Mouse (Mus musculus) kidney, adult 8-10 months (tissue): Measurements from ENCODE around the gene Ccdc57.

Experiments used
- DNase-seq, 2 experiments: peaks; one replicate each; pipeline ENCODE4 v3.0.0; 2022

The Ccdc57 gene

DNA sequence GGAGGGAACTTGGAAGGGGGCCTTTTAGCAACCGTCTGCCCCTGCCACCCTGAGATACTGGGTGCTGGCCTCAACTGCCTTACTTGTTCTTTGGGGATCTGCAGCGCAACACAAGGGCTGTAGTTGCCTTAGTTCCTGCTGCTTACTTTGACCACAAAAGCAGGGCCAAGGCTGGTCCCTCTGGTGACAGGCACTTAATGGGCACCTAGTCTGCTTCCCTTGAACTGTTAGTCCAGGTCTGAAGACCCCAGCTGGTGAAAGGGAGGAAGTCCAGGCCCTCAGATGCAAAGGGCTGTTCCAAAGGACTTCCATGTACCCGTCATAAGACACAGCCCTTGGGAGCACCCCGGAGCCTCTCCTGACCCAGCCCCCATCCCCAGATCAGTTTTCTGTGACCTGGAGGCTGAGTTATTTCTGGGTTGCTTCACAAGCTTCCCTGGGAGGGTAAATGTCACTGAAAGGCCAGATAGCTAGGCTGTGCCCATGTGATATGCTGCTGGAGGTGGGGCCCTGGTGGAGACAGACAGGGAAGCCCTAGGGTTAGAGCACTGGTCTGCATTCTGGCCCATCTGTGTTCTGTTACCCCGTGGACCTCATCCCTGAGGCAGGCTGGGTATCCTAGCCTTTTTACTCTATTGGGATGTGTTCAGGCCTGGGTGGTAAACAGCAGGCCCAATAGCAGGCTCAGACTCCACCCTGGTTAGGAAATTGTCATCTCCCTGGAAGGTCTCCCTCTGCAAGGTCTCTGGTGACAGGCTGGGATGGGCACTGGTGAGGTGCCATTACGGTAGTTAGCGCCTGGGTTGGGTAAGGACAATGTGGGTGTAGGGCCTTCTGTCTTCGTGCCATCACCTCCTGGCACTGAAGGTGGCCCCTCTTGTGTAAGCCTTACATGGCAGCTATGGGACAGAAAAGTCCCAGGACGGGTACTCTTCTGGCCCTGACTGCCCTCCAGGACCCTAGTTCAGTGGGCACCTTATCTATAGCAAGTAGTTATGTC lies 19.4 kb upstream of the Ccdc57 start:
- no peak for DNase-seq

DNA sequence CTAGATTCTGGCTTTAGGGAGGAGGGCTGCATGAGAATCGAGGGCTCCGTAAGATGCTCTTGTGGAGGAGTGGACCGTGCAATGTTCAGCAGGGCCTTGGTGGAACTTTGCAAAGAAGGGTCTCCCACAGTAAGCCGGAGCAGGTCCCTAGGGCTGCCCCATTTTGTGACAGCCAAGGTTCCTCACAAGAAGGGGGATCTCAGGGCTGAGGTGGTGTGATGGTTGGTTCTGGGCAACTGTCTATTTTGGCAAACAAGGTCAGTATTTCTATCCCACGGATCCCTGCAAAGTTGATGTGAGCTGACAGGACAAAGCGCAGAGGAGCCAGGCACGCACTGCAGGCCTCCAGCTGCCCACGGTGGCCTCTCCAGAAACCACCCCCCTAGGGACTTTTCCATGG lies 18.6 kb upstream of the Ccdc57 start:
- DNase-seq, result no peak

DNA sequence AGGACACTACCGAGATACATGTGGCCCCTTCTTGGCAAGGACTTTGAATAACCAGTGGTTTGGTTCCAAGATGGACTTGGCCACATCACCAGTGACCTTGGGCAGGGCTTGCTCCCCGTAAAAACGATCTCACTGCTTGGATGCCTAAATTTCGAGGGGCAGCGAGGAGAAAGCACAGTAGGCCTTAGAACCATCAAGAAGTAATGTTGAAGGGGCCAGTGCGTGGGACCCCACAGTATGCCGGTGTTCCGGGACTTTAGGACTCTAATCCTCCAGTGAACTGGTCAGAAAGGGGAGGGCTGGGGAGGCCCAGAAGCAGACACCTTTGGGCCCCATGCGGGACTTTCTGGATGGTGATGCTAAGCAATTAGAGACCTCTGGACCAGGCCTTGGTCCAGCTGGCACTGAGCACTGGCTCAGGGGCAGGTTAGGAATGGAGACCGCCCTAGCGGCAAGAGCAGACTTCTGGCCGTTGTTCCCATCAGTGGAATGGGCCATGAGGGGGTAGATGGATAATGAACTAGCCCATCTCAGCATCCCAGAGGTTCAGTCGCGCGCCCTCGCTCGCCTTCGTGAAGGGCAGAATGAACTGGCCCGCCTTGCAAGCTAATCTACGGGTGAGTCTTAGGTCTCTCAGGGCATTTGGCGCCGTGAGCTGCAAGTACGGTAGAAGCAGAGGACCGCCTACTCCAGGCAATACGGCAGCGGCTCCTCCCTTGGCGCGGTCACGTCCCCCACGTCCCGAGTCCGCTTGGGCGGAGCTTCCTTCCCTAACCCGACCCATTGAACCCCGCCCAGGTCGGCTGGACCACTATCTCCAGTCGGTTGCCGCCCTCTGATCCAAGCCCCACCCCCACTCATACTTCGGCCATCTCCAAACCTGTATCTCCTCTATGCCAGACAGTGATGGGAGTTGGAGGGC lies 17.9 kb upstream of the Ccdc57 start:
- peak; percentile 86 for DNase-seq

DNA sequence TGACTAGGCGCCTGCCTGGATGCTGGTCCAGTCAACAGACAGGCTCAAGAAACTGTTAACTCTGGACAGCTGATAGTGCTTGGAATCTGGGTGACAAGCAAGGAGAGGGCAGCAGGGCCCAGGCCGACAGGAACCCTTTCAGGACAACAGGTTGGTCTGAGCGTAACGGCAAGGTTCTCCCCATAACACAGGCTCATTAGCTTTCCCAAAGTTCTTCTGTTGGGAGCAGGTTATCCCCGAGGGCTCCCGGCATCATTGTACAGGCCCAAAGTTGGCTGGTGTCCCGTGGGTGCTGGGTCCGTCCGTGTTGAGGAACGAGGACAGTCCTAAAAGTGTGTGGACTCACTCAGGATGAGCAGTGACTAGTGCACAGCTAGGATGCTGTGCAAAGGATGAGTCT lies 17.2 kb upstream of the Ccdc57 start:
- no peak for DNase-seq

DNA sequence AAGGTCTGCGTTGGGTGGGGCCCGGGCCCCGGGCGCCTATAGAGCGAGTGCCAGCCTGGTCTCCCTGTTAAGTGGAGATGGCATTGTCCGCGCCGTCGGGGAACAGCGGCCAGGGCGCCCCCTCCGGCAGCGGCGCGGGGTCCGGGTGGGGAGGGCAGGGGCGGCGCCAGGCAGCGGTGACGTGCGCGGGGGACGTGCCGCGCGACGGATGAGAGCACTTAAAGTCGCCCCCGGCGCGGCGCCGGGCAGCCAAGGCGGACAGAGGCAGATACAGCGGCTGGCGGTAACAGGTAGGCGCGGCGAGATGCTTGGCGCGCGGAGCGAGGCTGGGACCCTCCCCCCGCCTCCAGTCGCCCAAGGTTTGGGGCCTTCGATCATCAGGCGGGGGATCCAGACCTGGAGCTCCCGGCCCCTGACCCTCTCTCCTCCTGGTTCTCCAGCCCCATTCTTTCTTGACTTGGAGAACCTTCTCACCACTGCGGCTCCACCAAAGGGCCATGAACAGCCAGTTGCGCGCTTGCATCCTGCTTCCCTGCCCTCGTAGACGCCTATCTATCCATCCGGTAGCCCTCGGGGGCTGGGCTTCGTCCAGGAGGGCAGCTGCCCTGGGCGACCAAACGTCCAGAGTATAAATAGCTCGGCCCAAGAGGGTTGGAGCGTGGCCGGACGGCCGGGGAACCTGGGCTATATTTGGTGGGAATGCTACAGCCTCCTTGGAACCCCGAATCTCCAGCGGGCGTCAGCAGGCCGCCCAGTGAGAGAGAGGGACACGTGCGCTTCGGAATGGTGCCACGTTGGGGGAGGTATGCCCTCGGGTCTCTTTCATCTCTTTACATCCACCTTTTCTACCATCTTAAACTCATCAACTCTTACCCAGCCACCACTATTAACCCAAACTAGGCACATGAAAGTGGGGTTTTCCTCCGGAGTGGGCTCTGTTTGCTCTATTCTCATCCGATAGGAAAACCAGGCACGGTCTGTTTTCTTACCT lies 16.5 kb upstream of the Ccdc57 start:
- no peak for DNase-seq

DNA sequence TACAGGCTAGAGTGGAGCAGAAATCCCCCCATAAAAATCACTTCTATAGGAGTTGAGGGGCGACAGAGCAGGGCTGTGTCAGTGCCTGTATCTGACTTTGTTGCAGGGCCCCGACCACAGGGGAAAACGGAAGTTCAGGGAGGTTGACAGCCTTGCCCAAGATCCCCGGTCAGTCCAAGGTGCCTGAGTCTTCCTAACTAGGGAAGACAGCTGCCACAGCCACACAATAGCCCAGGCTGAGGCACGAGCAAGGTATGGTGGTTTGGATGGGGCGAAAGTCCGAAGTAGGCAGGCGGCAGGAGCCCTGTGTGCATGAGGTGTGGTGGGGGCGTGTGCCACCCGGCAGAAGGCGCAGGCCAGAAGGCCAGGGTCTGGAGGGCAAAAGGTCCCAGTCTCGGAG lies 15.7 kb upstream of the Ccdc57 start, which contains the start of gene Slc16a3:
Gene Slc16a3, plus strand, starts transcription at position 153 of the 400 bp plus-strand sequence.
- DNase-seq, result no peak

DNA sequence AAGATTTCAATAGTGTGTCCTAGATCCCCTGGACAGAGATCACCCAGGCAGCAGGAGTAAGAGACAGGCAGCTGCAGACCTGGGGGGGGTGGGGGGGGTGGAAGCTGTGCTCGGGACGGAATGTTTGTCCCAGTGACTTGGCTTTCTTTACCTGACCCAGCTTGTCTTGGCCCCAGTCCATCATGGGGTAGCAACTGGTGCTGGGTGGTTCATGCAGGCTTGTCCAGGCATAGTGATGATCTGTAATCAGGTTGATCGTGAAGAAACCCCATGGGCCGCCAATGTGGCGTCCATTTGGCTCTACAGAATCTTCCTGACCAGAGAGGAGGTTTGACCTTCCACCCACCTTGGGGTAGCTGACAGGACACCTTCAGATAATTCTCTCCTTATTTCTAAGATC lies 13.3 kb upstream of the Ccdc57 start:
- no peak for DNase-seq

DNA sequence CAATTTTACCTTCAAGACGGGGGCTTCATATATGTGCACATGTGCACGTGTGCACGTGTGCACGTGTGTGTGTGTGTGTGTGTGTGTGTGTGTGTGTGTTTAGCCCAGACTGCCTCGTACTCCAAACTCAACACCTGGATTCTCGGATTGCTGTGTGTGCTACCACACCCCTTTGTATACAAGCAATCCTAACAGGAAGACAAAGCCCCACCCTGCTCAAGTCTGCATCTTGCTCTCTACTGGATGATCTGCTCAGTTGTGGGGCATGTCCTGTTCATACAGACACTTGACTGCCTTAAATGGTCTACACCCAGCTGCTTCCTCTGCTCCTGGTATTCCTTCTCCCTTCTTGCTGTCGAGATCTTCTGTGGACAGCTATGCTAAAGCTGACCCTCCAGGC lies 12.6 kb upstream of the Ccdc57 start:
- no peak for DNase-seq

DNA sequence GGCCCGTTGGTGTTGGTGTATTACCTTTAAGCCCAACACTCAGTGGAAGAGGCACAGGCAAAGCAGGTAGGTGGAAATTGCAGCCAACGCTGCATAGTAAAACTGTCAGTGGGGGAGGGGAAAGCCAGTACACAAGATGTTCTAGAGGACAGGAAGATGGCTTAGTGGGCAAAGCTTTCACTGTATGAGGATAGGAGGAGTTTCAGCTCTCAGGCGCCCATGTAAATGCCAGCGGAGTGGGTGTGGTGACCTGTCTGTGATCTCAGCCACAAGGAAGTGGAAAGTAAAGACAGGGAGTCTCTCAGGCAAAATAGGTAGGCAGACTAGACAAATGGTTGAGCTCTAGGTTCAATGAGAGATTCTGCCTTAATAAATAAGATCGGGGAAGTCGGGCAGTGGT lies 8.3 kb upstream of the Ccdc57 start:
- DNase-seq, result no peak

DNA sequence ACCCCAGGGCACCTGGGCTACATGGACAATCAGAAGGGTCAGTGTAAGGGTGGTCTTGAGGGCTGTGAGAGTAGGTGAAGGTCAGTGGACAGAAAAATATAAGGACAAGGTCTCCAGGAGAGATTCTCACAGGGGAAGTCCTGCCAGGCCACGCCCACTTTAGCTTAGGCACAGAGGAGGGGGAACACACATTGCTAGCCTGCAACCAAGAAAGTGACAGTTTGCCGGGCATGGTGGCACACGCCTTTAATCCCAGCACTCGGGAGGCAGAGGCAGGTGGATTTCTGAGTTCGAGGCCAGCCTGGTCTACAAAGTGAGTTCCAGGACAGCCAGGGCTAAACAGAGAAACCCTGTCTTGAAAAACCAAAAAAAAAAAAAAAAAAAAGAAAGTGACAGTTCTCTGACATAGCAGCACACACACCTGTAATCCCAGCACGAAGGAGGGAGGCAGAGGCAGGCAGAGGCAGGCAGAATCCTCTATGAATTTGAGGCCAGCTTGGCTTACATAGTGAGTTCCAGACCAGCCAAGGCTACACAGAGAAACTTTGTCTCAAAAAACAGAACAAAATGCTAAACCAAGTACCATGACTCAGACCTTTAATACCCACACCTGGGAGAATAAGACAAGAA lies 7.2 kb upstream of the Ccdc57 start:
- no peak for DNase-seq

DNA sequence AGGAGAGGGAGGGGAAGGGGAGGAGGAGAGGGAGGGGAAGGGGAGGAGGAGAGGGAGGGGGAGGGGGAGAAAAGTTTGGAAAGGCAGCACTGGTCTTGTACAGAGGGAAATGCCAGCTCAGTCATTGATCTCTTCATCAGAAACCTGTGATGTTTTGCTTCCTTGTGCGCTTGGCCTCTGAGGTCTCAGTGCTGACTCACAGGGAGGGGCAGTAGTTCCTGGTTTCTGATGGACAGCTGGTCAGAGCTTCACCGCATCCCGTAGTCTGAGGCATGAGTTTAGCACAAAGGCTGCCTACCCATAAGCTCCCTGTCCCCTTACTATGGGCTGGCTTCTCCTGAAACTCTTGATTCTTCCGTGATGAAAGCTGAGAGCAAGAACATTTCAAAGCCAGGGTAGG lies 6.1 kb upstream of the Ccdc57 start:
- DNase-seq, result no peak

DNA sequence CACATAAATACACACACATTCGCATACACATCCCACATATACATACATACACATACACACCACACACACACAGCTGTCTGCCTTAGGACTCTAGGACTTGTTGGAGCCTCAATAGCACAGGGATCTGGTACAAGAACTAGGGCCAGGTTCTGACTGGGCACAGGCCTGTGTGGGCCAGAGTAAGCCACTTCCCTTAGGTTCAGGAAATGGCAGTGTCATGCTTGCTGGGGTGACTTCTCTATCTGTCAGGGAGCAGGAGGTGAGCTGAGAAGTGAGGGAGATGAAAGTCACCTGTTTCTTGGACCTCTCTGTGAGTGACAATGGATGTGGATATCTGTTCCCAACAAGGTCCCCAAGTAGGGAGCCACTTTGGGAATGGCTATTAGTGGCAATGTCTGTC lies 5.3 kb upstream of the Ccdc57 start:
- DNase-seq, result no peak

DNA sequence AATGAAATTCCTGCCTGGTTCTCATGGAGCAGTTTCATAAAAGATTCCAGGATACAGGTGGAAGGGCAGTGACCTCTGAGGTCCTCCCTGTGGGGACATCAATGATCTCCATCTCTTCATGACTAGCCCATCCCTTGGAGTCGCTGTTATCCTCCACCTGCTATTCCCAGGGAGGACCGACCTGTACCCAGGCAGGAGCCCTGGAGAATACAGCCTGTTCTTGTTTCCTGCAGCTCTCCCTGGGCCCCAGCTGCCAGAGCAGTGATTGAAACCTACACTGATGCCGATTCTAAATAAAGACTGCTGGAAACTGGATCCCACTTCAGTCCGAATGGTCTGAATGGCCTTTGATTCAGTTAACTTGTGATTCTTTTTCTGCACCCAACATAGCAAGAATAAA lies 1.2 kb downstream of the Ccdc57 start:
- no peak for DNase-seq

DNA sequence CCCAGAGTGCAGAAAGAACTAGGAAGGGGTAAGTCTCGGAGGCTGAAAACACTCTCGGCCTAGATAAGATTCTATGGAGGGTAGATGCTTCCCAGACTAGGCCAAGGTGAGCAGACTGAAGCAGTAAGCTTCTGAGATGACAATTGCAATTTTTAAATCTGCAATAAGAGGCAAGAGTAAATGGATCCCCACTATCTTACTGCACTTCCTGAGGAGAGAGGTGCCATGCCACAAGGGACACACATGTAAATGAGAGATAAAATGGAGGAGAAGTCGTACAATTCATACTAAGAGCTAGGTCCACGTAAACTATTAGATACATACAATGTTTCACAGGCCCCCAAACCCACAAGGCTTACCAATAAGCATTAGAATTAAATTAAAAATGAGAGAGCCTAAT lies 4.2 kb downstream of the Ccdc57 start:
- DNase-seq, result no peak

DNA sequence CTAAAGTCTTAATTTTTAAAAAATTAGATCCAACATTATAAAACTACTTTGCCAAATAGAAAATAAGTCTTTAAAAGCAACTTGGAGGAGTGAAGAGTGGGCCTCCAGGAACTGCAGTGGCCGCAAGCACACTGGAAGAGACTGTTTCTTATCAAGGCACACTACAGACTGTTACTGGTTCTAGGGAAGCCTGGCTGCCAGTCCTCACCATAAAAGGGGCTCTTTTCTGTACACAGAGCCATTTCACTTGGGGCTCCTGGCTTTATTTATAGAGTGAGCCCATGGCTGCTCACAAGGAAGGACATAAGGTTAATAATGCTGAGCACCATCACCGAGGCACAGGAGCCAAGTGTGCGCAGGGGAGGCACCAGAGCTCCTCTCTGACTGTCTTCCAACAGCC lies 10.1 kb downstream of the Ccdc57 start:
- DNase-seq, result no peak

DNA sequence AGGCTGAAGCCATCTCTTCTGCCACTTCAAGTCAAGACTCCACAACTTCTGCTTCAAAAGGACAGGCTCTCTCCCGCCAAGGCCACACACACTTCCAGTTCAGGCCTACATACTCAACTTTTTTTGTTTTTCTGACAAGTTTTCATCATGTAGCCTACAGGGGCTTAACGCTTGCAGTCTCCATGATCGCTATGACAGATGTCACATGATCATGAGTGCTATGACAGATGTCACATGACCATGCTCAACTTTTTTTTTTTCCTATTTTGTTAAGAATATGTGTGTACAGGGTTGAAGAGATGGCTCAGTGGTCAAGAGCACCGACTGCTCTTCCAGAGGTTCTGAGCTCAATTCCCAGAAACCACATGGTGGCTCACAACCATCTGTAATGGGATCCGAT lies 14.9 kb downstream of the Ccdc57 start:
- DNase-seq, result no peak

DNA sequence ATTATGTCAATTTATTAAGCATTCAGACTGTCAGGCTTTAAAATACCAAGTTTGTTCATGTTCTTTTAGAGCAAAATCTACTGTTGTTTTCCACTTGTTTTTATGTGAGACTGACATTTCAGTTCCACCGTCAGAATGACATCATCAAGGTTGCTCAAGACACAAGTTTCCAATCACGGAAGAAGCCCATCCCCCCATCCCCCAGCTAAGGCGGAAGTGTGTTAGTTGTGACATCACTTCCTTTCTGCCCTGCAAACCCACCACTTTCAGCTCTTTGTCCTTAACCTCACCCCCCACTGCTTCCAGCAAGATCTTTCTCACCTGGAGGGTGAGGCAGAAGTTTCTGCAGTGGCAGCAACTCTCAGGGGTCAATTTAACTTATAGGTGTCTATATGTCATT lies 16.2 kb downstream of the Ccdc57 start:
- DNase-seq, result no peak

DNA sequence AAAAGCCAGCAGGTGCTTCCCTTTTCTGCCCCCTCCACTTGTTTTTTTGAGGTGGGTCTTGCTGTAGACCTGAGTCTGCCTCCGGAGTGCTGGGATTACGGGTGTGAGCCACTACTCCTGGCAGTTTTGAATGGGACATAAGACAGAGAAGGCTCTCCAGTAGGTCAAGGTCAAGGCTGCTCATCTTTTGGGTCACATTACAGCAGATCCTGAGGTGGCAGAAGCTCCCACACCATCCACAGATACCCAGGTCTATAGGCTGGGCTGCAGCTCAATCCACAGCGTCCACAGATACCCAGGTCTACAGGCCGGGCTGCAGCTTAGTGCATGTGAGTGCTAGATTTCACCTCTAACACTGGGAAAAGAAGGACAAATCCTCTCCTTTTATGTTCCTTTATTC lies 18.9 kb downstream of the Ccdc57 start:
- DNase-seq, result no peak

DNA sequence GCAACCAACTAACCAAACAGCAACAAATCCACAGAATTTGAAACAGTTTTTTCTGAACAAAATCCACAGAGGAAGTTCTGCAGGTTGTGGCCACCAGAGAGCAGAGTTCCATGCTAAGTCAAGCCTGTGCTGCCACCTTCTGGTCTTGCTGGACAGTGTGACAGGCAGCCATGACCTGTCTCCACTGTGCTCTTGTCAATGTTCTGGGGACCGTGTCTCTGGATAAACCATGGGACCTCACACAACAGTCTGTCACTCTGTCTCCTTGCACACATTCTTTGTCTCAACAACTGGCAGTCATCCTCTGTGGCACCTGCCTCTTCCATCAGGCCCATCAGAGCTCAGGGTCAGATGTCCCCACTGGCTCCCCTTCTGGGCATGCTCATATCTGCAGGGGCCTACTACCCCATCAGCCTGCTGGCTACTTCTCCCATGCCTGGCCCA lies 27.2 kb downstream of the Ccdc57 start:
- peak; percentile 58 to 78 for DNase-seq

DNA sequence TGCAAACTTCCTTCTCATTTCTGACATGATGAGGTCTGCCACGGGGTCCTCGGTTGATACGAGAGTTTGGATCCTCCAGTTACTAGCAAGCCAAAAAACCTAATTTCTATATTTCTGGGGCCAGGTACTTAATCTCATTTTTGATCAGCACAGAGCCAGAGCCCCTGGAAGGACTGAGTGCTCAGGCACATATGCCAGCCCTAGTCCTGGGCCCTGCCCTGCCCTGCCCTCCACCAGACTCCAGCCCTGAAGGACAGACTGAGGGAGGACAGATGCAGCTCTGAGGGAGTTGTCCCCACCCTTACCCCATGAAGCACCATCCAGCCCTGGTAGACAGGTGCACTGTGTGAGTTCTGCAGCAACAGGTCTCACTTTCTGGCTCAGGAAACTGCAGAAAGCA lies 28.1 kb downstream of the Ccdc57 start:
- DNase-seq, result no peak

DNA sequence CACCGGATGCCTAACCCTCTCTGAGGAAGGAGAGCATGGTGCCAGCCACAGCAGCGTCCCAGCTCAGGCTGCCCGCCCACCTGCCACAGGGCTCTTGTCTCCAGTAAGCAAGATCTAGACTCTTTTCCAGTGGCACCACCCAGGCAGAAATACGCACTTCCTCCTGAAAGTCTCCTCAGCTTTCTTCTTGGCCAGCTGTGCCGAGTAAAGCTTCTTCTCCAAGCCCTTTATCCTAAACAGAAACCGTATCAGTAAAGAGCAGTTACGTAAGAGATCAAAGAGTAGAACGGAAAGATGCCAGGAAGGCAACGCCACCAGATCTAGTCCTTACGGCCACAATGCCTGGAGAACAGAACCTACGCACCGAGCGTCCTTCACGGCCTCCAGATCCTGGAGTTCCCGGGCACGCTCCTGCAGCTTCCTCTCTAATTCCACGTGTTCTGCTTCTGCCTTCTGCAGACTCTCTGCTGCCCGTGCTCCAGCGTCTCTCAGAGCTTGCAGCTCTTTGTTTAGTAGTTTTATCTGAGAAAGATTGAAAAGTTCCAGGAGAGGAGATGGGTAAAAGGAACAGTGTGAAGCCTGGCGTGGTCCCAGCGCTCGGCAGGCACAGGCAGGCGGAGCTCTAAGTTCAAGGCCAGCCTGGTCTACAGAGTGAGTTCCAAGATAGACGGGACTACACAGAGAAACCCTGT lies 29.4 kb downstream of the Ccdc57 start:
- no peak for DNase-seq
